Mouse (Mus musculus) small intestine, adult 2 months (tissue): ENCODE measurements around the gene Cxcr1.

Experiments used
- CTCF ChIP-seq: fragments of 200-500 bp; IDR thresholded peaks from 2 replicates; pipeline ENCODE4 v1.5.1; 2012; ENCODE audit warnings: low read depth, mild to moderate bottlenecking, control low read depth, inconsistent platforms, low read length, moderate library complexity, mixed read lengths; ENCODE audit not compliant: insufficient replicate concordance, insufficient read length; ENCODE audit errors: extremely low read depth
- POLR2A ChIP-seq: fragments of 200-500 bp; IDR thresholded peaks from 2 replicates; pipeline ENCODE4 v1.6.1; 2012; ENCODE audit warnings: low read depth, mild to moderate bottlenecking, control low read depth, inconsistent platforms, low read length, moderate library complexity

- no peak for TF ChIP-seq CTCF
- no peak for TF ChIP-seq POLR2A
Observed at GRCm38 (mm10) chr1:74230992-74231391, 36.6 kb upstream of the Cxcr1 start.
